Mouse (Mus musculus) kidney, adult 11 months (tissue): ENCODE data around the gene Cavin2.

ENCODE experiments used
- DNase-seq: peaks from one replicate; pipeline ENCODE4 v3.0.0; 2022

The Cavin2 gene

GRCm38 (mm10) chr1:51288755-51289619, at the start of gene Cavin2:
Gene Cavin2 (plus strand): TSS chr1:51289126.
- DNase-seq = peak; percentile 72

DNA sequence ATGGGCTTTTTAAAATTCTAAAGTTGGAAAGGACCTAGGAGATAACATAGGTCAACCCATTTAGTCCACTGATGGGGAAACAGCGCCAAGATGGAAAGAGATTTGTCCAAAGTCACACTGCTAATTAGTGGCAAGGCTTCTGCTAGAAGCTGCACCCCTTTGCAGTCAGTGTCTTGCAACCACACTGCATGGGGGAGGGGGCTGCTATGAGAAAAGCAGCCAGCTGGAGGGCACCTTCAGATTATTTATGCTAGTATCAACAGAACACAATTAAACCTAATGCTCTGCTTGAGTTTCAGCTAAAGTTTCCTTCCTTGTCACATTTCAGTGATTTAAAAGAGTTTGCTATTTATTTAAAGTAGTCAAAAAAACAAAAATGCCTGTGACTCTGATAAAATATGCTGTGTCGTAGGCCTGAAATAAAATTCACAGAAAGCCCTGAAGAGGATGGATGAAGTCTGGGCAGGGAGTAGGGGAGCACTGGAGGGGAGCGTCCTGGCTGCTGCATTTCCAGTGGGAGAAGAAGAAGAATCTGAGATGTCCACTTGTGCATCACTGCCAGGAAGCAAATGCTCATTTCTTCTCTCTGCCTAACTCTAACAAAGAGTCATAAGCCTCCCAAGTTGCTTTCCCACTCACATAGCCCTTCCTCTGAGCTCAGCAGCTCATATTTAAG, 47.5 kb upstream of the Cavin2 start:
- DNase-seq = no peak

- no peak for DNase-seq
Measured at GRCm38 (mm10) chr1:51243294-51243693, 45.6 kb upstream of the Cavin2 start.

- DNase-seq = no peak
Measured at GRCm38 (mm10) chr1:51243869-51244268, 45.1 kb upstream of the Cavin2 start.

- DNase-seq = peak; percentile 21
Measured at GRCm38 (mm10) chr1:51245381-51245780, 43.5 kb upstream of the Cavin2 start.

- DNase-seq = no peak
Measured at GRCm38 (mm10) chr1:51250302-51250701, 38.6 kb upstream of the Cavin2 start.

GRCm38 (mm10) chr1:51265118-51265800, 23.7 kb upstream of the Cavin2 start:
- peak; percentile 44 for DNase-seq

- peak; percentile 29 for DNase-seq
Measured at GRCm38 (mm10) chr1:51265926-51266325, 23.0 kb upstream of the Cavin2 start.

- no peak for DNase-seq
Measured at GRCm38 (mm10) chr1:51267125-51267524, 21.8 kb upstream of the Cavin2 start.

GRCm38 (mm10) chr1:51268225-51268624, 20.7 kb upstream of the Cavin2 start:
- DNase-seq = no peak

- no peak for DNase-seq
Measured at GRCm38 (mm10) chr1:51270196-51270935, 18.6 kb upstream of the Cavin2 start.

DNA sequence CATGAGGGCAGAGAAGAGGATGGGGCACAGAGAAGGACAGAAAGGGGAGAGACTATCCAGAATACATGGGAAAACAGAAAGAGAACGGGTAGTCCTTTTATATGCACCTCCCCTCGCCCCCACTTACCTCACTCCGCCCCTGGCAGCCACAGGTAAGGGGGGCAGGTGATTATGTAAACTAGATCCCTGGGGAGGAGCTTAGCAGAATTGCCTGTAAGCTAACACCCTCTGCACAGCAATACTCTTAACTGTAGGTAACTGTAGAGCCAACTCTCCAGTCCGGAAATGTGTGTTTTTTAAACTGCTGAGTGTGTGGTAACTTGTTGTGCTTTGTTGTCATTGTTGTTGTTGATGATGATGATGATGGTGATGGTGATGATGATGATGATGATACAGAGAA, 17.1 kb upstream of the Cavin2 start:
- DNase-seq = no peak

DNA sequence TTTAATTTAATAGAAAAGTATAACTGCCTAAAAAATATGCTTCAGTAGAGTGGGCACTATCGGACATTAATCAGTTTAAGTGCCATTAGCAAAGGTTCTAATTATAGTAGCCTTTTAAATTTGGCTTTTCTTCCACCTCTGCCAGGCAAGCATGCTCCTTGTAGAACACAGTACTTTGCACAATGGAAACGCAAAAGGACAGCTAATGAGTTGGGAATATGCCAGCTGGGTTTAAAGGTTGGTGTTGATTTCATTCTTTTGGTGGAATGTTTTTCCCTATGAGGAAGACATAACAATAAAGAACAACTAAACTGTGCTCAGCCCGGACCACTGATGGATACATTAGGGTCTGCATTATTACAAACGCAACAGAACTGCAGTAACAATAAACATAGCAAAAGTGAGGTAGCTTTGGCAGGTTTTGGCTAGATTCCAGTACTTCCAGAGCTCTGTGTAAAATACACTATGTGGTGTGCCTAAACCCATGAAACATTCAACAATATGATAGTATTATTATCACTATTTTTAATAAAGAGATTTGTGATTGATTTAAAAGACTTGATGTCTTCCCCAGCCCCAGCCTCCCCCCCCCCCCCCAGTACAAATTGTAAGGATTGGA, 16.2 kb upstream of the Cavin2 start:
- DNase-seq = peak; percentile 11

GRCm38 (mm10) chr1:51277879-51278567, 10.9 kb upstream of the Cavin2 start:
- no peak for DNase-seq

GRCm38 (mm10) chr1:51288201-51288600, 725 bp upstream of the Cavin2 start:
- peak; percentile 11 for DNase-seq

GRCm38 (mm10) chr1:51289620-51290445, 907 bp downstream of the Cavin2 start:
- DNase-seq = peak; percentile 46

GRCm38 (mm10) chr1:51290634-51291033, 1.7 kb downstream of the Cavin2 start:
- peak; percentile 22 for DNase-seq

GRCm38 (mm10) chr1:51292348-51292747, 3.4 kb downstream of the Cavin2 start:
- peak; percentile 34 for DNase-seq

- DNase-seq = no peak
Measured at GRCm38 (mm10) chr1:51300295-51300930, 11.5 kb downstream of the Cavin2 start.

- DNase-seq = no peak
Measured at GRCm38 (mm10) chr1:51307056-51307455, 18.1 kb downstream of the Cavin2 start.
